Mouse (Mus musculus) embryonic fibroblast, embryonic 13.5 days (primary cell): Measurements from ENCODE around the gene Speg.

ENCODE experiments used
- CTCF ChIP-seq: IDR thresholded peaks from 2 replicates; pipeline ENCODE4 v1.5.1; 2011; ENCODE audit warnings: mild to moderate bottlenecking, control low read depth, low read length, moderate library complexity, borderline replicate concordance; ENCODE audit not compliant: insufficient read depth
- POLR2A ChIP-seq: IDR thresholded peaks from 2 replicates; pipeline ENCODE4 v1.6.1; 2011; ENCODE audit warnings: low read depth, mild to moderate bottlenecking, control low read depth, low read length, moderate library complexity

- TF ChIP-seq POLR2A (no peak), CTCF (no peak)
These were observed 105.6 kb downstream of the Speg start for GRCm38 (mm10) chr1:75480735-75481134.
